Mouse (Mus musculus) frontal cortex, postnatal 14 days (tissue): ENCODE data around the gene Isyna1.
A peak's percentile ranks its signal among the peaks of the same experiment; 100 is the strongest.

Experiments used
- DNase-seq, 2 experiments: peaks; one replicate each; pipeline ENCODE4 v3.0.0; 2022; ENCODE audit warnings: low spot score in 2 of 2

The Isyna1 gene

GRCm38 (mm10) chr8:70593961-70594609 is at the start of gene Isyna1:
Gene Isyna1 (plus strand): TSS chr8:70594373.
- DNase-seq = peak; percentile 62 to 76

- DNase-seq = no peak
Observed at GRCm38 (mm10) chr8:70546412-70546811, 47.8 kb upstream of the Isyna1 start.

- DNase-seq = no peak
Observed at GRCm38 (mm10) chr8:70547762-70548161, 46.4 kb upstream of the Isyna1 start.

- DNase-seq = no peak
Observed at GRCm38 (mm10) chr8:70549412-70550184, 44.6 kb upstream of the Isyna1 start.

GRCm38 (mm10) chr8:70551558-70552161 is 42.5 kb upstream of the Isyna1 start:
- DNase-seq = no peak

- DNase-seq = no peak
Observed at GRCm38 (mm10) chr8:70552836-70553235, 41.3 kb upstream of the Isyna1 start.

- DNase-seq = no peak
Observed at GRCm38 (mm10) chr8:70553740-70554139, 40.4 kb upstream of the Isyna1 start.

- no peak for DNase-seq
Observed at GRCm38 (mm10) chr8:70555079-70555747, 39.0 kb upstream of the Isyna1 start.

GRCm38 (mm10) chr8:70558334-70558733 is 35.8 kb upstream of the Isyna1 start:
- no peak for DNase-seq

- no peak for DNase-seq
Observed at GRCm38 (mm10) chr8:70558983-70559382, 35.2 kb upstream of the Isyna1 start.

GRCm38 (mm10) chr8:70560096-70560495 is 34.1 kb upstream of the Isyna1 start:
- no peak for DNase-seq

GRCm38 (mm10) chr8:70560564-70560963 is 33.6 kb upstream of the Isyna1 start:
- no peak for DNase-seq

GRCm38 (mm10) chr8:70561357-70561756 is 32.8 kb upstream of the Isyna1 start:
- no peak for DNase-seq

- no peak for DNase-seq
Observed at GRCm38 (mm10) chr8:70561809-70562535, 32.2 kb upstream of the Isyna1 start.

GRCm38 (mm10) chr8:70562802-70563201 is 31.4 kb upstream of the Isyna1 start:
- no peak for DNase-seq

GRCm38 (mm10) chr8:70563763-70564387 is 30.3 kb upstream of the Isyna1 start:
- DNase-seq = no peak

GRCm38 (mm10) chr8:70564696-70565235 is 29.4 kb upstream of the Isyna1 start:
- no peak for DNase-seq

GRCm38 (mm10) chr8:70565561-70565960 is 28.6 kb upstream of the Isyna1 start:
- no peak for DNase-seq

- DNase-seq = no peak
Observed at GRCm38 (mm10) chr8:70570360-70570759, 23.8 kb upstream of the Isyna1 start.

GRCm38 (mm10) chr8:70570990-70571389 is 23.2 kb upstream of the Isyna1 start:
- DNase-seq = no peak

- DNase-seq = no peak
Observed at GRCm38 (mm10) chr8:70574302-70574701, 19.9 kb upstream of the Isyna1 start.
